Mouse (Mus musculus): ENCODE results near the gene Rerg.

The Rerg gene

DNA sequence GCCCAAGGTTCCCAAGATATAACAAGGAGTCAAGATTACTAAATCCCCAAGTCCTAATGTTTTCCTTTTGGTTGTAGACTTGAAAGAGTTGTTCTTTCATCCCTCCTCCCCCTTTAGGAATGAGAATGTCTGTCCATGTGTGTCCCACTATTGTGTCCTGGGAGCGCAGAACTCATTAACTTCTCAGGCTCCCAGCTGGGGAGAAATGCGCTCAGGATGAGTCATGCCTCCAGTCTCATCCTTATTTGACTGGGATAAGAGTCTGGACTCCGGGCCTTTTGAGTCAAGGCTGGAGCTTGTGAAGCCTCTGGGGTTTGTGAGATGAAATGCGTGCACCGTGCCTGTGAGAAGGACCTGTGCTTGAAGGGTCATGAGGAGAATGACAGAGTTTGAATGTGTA is 144.8 kb downstream of the Rerg start:
- no peak for DNase-seq (ENCODE audit: extremely low spot score, low read depth, low spot score)

DNA sequence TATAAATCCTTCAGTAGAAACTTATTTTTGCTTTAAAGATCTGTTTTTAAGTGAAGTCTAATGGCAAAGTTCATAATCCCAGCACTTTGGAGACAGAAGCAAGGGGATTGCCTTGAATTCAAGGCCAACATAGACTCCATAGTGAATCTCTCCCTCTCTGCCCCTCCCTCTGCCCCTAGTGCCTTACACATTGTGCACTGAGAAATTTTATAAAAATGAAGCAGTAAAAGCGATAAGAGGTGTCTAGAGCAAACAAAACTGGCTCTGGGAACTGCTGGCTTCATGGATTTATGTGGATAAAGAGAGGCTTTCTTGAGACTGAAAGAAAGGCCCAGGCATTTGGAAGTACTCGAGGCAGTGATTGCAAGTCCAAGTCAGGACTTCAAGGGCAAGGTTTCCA is 145.8 kb downstream of the Rerg start:
- DNase-seq (ENCODE audit: extremely low spot score, low read depth, low spot score): no peak

DNA sequence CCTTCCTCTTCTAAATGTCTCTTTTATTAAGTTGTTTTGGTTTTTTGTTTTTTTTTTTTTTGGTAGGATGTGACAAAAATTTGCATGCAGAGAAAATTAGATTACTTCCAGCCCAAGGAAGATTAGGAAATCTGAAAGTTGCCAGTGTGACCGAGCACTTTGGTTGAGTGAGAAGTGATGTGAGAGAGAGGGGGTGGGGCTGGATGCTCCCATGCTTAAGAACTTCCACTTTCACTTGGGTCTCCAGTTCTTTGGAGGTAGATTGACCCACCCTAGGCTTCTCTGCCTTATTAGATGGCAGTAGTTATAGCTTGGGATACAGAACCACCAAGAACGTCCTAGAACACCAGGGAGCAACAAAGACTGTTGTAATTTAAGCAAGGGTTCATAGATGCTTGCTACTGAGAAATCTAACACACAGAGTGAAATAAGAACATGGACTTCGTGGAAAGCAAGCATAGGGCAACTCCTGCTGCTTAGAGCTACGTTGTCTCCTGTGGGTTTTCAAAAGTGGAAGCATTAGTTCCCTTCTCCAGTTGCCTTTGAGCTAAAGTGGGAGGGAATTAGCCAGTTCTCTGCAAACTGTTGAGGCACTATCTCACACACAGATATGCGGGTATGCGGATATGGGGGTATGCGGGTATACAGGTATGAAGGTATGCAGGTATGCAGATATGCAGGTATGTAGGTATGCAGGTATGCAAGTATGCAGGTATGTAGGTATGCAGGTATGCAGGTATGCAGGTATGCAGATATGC is 152.9 kb downstream of the Rerg start:
- no peak for DNase-seq (ENCODE audit: extremely low spot score, low read depth, low spot score)

DNA sequence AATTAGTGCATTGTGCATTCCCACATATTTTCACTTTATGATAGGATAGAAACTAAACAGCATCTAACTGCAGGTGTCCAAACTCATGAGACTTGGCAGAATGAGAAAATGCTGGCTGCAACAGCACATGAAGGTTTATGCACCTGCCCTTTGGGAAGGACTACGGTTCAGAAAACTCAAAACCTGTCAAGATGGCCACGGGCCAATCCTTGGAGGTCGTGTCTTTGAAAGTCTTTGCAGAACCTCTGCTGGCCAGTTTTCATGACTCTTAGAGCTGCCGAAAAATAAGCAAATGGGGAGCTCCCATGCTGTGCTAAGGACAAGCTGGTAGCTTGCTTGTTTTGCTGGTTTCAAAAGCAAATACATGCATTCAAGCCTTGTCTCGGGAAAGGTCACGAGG is 156.0 kb downstream of the Rerg start:
- DNase-seq (ENCODE audit: extremely low spot score, low read depth, low spot score): no peak

DNA sequence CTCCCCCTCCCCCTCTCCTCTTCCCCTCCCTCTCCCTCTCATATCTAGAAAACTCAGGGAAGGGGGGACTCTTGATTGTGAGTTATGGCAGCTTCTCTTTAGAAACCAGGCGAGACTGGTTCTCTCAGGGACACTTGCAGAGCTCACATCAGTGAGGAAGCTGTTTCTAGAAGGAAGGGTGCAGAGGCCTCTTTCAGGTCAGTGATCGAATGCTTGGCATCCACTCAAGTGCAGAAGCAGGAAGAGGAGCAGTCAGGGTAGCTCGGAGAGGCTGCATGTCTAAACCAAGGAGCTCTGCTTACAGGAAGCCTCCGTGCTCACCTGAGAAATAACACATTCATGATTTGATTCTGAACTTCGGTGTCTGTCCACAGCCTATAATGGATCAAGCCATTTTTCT is 159.1 kb downstream of the Rerg start:
- no peak for DNase-seq (ENCODE audit: extremely low spot score, low read depth, low spot score)
